Mouse (Mus musculus): ENCODE data around the gene Ripply1. TPM values are rescaled to one million over a fixed set of nuclear protein-coding genes. Genes with fewer than 3 reads are reported as not detected.

Ripply1 gene
- polyA plus RNA-seq, 1 experiment from 2014 or later = not detected

Other genes starting within 250 kb of the Ripply1 start
- gene Rnf128, start 219.0 kb downstream of the Ripply1 start, polyA plus RNA-seq (2015; fragmentation: Nextera tagmentation; extraction: Ambion mirVana) = 8.1 and 10.6 TPM in 2 replicates
- gene Tbc1d8b, start 97.4 kb downstream of the Ripply1 start, polyA plus RNA-seq (2015; fragmentation: Nextera tagmentation; extraction: Ambion mirVana) = 3.4 and 4.1 TPM in 2 replicates
- gene Gm15013, start 67.9 kb downstream of the Ripply1 start, polyA plus RNA-seq (2015; fragmentation: Nextera tagmentation; extraction: Ambion mirVana) = 0.63 and 0.70 TPM in 2 replicates
- gene Cldn2, start 18.5 kb upstream of the Ripply1 start, polyA plus RNA-seq (2015; fragmentation: Nextera tagmentation; extraction: Ambion mirVana) = 0.19 TPM in 1 of 2 replicates, not detected in the other
- 16.4 and 17.7 TPM in 2 replicates for gene Morc4, start 89.3 kb upstream of the Ripply1 start, polyA plus RNA-seq (2015; fragmentation: Nextera tagmentation; extraction: Ambion mirVana)
- gene Rbm41, start 216.2 kb upstream of the Ripply1 start, polyA plus RNA-seq (2015; fragmentation: Nextera tagmentation; extraction: Ambion mirVana) = 5.2 and 5.7 TPM in 2 replicates

Data from embryonic facial prominence, embryonic 13.5 days (tissue).